Mouse (Mus musculus) CH12.LX (cell line): Measurements from ENCODE around the gene Rims3. TPM values are rescaled to one million over a fixed set of nuclear protein-coding genes. Genes with fewer than 3 reads are reported as not detected.
A peak's percentile ranks its signal among the peaks of the same experiment; 100 is the strongest.

ENCODE experiments used
- DNase-seq: peaks from one replicate; pipeline ENCODE4 v3.0.0-alpha.2; 2013; ENCODE audit errors: extremely low read depth
- H3K27ac ChIP-seq: 2 replicates; pipeline ENCODE4 v1.5.1; 2012; ENCODE audit warnings: low read depth, mild to moderate bottlenecking, control low read depth, moderate library complexity; ENCODE audit not compliant: insufficient read depth
- H3K27me3 ChIP-seq: replicated peaks from 2 replicates; pipeline ENCODE3; 2012; ENCODE audit warnings: inconsistent platforms
- H3K36me3 ChIP-seq, 2 experiments: replicated peaks in 1 of 2; 2 replicates each; pipeline versions ENCODE3 to v1.6.1; 2012; ENCODE audit warnings: inconsistent platforms in 1 of 2, low read length in 1 of 2, mild to moderate bottlenecking in 1 of 2, mixed read lengths in 1 of 2, moderate library complexity in 1 of 2; ENCODE audit not compliant: control insufficient read depth in 1 of 2, insufficient read depth in 1 of 2
- H3K4me1 ChIP-seq, 2 experiments: 2 replicates each; pipeline ENCODE4 v1.6.1; 2012; ENCODE audit warnings: inconsistent platforms in 1 of 2, moderate library complexity in 1 of 2; ENCODE audit not compliant: insufficient read depth in 2 of 2, control insufficient read depth in 1 of 2
- H3K4me2 ChIP-seq: 2 replicates; pipeline ENCODE4 v1.6.1; 2012; ENCODE audit warnings: low read depth, mild to moderate bottlenecking, control low read depth; ENCODE audit not compliant: poor library complexity, insufficient read depth, severe bottlenecking
- H3K4me3 ChIP-seq, 3 experiments: fragments of 150-350 bp in 1 of 3; sonication (generic) in 1 of 3; replicated peaks in 1 of 3; 2 replicates each; pipeline versions ENCODE3 to v1.5.1; 2011 to 2012; ENCODE audit warnings: low read depth in 2 of 3, low read length in 2 of 3, mild to moderate bottlenecking in 2 of 3, moderate library complexity in 2 of 3, control low read depth in 1 of 3, improper control_type of control experiment in 1 of 3, inconsistent platforms in 1 of 3, mixed read lengths in 1 of 3; ENCODE audit not compliant: poor library complexity in 1 of 3
- H3K79me2 ChIP-seq: replicated peaks from 2 replicates; pipeline ENCODE4 v1.6.1; 2012; ENCODE audit warnings: mild to moderate bottlenecking, moderate library complexity; ENCODE audit not compliant: control insufficient read depth, poor library complexity, insufficient read depth, severe bottlenecking; ENCODE audit errors: extremely low read depth
- H3K9ac ChIP-seq: 2 replicates; pipeline ENCODE4 v1.6.1; 2012; ENCODE audit warnings: low read depth, mild to moderate bottlenecking, control low read depth, moderate library complexity; ENCODE audit not compliant: insufficient read depth
- H3K9me3 ChIP-seq: replicated peaks from 2 replicates; pipeline ENCODE3; 2012; ENCODE audit warnings: low read length, inconsistent platforms, mixed read lengths
- BHLHE40 ChIP-seq: IDR thresholded peaks from 2 replicates; pipeline ENCODE4 v1.6.1; 2011; ENCODE audit warnings: mild to moderate bottlenecking, low read depth, low read length, improper control_type of control experiment
- CTCF ChIP-seq, 2 experiments: IDR thresholded peaks in 1 of 2; conservative IDR thresholded peaks in 1 of 2; 2 replicates each; pipeline ENCODE4 v1.5.1; 2011 to 2012; ENCODE audit warnings: low read depth in 2 of 2, low read length in 2 of 2, improper control_type of control experiment in 1 of 2, inconsistent platforms in 1 of 2, mild to moderate bottlenecking in 1 of 2, moderate library complexity in 1 of 2
- E2F4 ChIP-seq: IDR thresholded peaks from 2 replicates; pipeline ENCODE4 v1.6.1; 2011; ENCODE audit warnings: low read depth, low read length, improper control_type of control experiment; ENCODE audit not compliant: insufficient replicate concordance
- EP300 ChIP-seq: IDR thresholded peaks from 2 replicates; pipeline ENCODE4 v1.6.1; 2011; ENCODE audit warnings: low read length, improper control_type of control experiment
- JUN ChIP-seq: IDR thresholded peaks from 2 replicates; pipeline ENCODE4 v1.6.1; 2011; ENCODE audit warnings: low read depth, mild to moderate bottlenecking, low read length, improper control_type of control experiment, moderate library complexity; ENCODE audit not compliant: insufficient read depth
- JUND ChIP-seq: conservative IDR thresholded peaks from 2 replicates; pipeline ENCODE4 v1.6.1; 2011; ENCODE audit warnings: low read depth, low read length, improper control_type of control experiment
- KAT2A ChIP-seq: IDR thresholded peaks from 2 replicates; pipeline ENCODE4 v1.6.1; 2012; ENCODE audit warnings: low read length, improper control_type of control experiment, inconsistent platforms; ENCODE audit not compliant: insufficient replicate concordance
- MAFK ChIP-seq: IDR thresholded peaks from 2 replicates; pipeline ENCODE4 v1.6.1; 2011; ENCODE audit warnings: low read length, improper control_type of control experiment; ENCODE audit not compliant: insufficient replicate concordance
- MAX ChIP-seq: IDR thresholded peaks from 2 replicates; pipeline ENCODE4 v1.6.1; 2011; ENCODE audit warnings: low read length, improper control_type of control experiment
- MEF2A ChIP-seq: IDR thresholded peaks from 2 replicates; pipeline ENCODE4 v1.6.1; 2014; ENCODE audit warnings: low read depth, mild to moderate bottlenecking, inconsistent platforms, low read length, improper control_type of control experiment, borderline replicate concordance
- NELFE ChIP-seq: IDR thresholded peaks from 2 replicates; pipeline ENCODE4 v1.6.1; 2011; ENCODE audit warnings: low read depth, low read length, improper control_type of control experiment
- NRF1 ChIP-seq: IDR thresholded peaks from 2 replicates; pipeline ENCODE4 v1.6.1; 2014; ENCODE audit warnings: low read depth, mild to moderate bottlenecking, inconsistent platforms, low read length, improper control_type of control experiment, moderate library complexity
- POLR2A ChIP-seq: IDR thresholded peaks from 2 replicates; pipeline ENCODE4 v1.6.1; 2011; ENCODE audit warnings: low read depth, mild to moderate bottlenecking, improper control_type of control experiment, low read length
- SIN3A ChIP-seq: IDR thresholded peaks from 2 replicates; pipeline ENCODE4 v1.6.1; 2012; ENCODE audit warnings: low read length, improper control_type of control experiment, inconsistent platforms
- SMC3 ChIP-seq: IDR thresholded peaks from 2 replicates; pipeline ENCODE4 v1.6.1; 2011; ENCODE audit warnings: low read depth, low read length, improper control_type of control experiment
- TBP ChIP-seq: conservative IDR thresholded peaks from 2 replicates; pipeline ENCODE4 v1.6.1; 2011; ENCODE audit warnings: low read depth, low read length, improper control_type of control experiment
- UBTF ChIP-seq: IDR thresholded peaks from 2 replicates; pipeline ENCODE4 v1.6.1; 2012; ENCODE audit warnings: low read depth, mild to moderate bottlenecking, inconsistent platforms, low read length, improper control_type of control experiment, moderate library complexity
- USF1 ChIP-seq: IDR thresholded peaks from 2 replicates; pipeline ENCODE4 v1.6.1; 2014; ENCODE audit warnings: low read depth, mild to moderate bottlenecking, inconsistent platforms, low read length, improper control_type of control experiment
- ZNF384 ChIP-seq: IDR thresholded peaks from 2 replicates; pipeline ENCODE4 v1.6.1; 2012; ENCODE audit warnings: low read depth, low read length, improper control_type of control experiment, inconsistent platforms
- dilution Hi-C: fragments of 300-500 bp; cut with MboI; formaldehyde crosslinking; loops from 2 replicates; pipeline ENCODE4 v1.14.3; 2020; ENCODE audit warnings: low sequenced_read_pairs; ENCODE audit not compliant: extremely low pct_unique_long_range_greater_than_20kb, extremely low pct_ligation_motif_present
- in situ Hi-C: fragments of 300-500 bp; cut with MboI; formaldehyde crosslinking; loops from 3 replicates; pipeline ENCODE4 v1.14.3; 2019; ENCODE audit warnings: low sequenced_read_pairs, low pct_ligation_motif_present, low pct_unique_long_range_greater_than_20kb, mixed read lengths
- polyA plus RNA-seq: library from polyadenylated mRNA; unstranded; fragments of >175 nt; gene quantifications from 2 replicates; pipeline ENCODE4 v1.2.1, GENCODE M21; 2012; ENCODE audit warnings: low read depth; ENCODE audit not compliant: insufficient read length
- total RNA-seq, 2 experiments: library from RNA; depleted of rRNA; stranded (reverse); fragments of 300-350 nt in 1 of 2; fragments of >200 nt in 1 of 2; gene quantifications; 2 replicates each; pipeline ENCODE4 v1.2.3; 2012 to 2014

The Rims3 gene
- total and polyA plus RNA-seq, 3 experiments = 0.05 to 0.17 (median 0.13) TPM

GRCm38 (mm10) chr4:120928686-120929085 is 74.1 kb downstream of the Rims3 start:
- H3K4me2 ChIP-seq = no peak overlapping the region

GRCm38 (mm10) chr4:120930736-120931135 is 76.1 kb downstream of the Rims3 start:
- in situ Hi-C loops = no loop called here
- TF ChIP-seq CTCF (conservative IDR thresholded peaks at IDR 0.05 in 1 of 2, IDR thresholded peaks at IDR 0.05 in 1 of 2; ENCODE audit: low read depth in 2 of 2, low read length in 2 of 2) = no peak
- TF ChIP-seq MAFK = no peak
- no peak for TF ChIP-seq NELFE
- no peak for TF ChIP-seq POLR2A
- TF ChIP-seq JUN = no peak
- no peak for TF ChIP-seq NRF1
- TF ChIP-seq SIN3A = no peak
- no peak for TF ChIP-seq USF1
- TF ChIP-seq UBTF = no peak
- TF ChIP-seq KAT2A = no peak
- no peak for TF ChIP-seq MAX
- TF ChIP-seq JUND = no peak

More at GRCm38 (mm10) chr4:120928686-120929085, 74.1 kb downstream of the Rims3 start:
- in situ Hi-C loops (no loop called here), dilution Hi-C loops (no loop called here)
- H3K9me3 ChIP-seq = peaks cover 11% of the 10 kb centered on the region
- H3K36me3 ChIP-seq = peaks cover 0 to 7% of the 10 kb centered on the region in 2 experiments
- no peak overlapping the region for H3K9ac ChIP-seq
- H3K4me3 ChIP-seq = no peak overlapping the region
- H3K27ac ChIP-seq = no peak overlapping the region
- peak; percentile 25; the same call in 1 of the 2 replicates for TF ChIP-seq SMC3
- no peak for TF ChIP-seq ZNF384
- TF ChIP-seq CTCF (conservative IDR thresholded peaks at IDR 0.05 in 1 of 2, IDR thresholded peaks at IDR 0.05 in 1 of 2; ENCODE audit: low read depth in 2 of 2, low read length in 2 of 2) = peak in 1 of 2 experiments; percentile 45; a peak in 2 of 4 replicates
- H3K79me2 ChIP-seq = no peaks in the 10 kb centered on the region; the same call in 1 of the 2 replicates
- no peak for DNase-seq
- peaks cover 0 to 3% of the 10 kb centered on the region in 2 experiments; a peak in 1 of 4 replicates for H3K4me1 ChIP-seq
- no peaks in the 10 kb centered on the region for H3K27me3 ChIP-seq

GRCm38 (mm10) chr4:120935006-120935405 is 80.4 kb downstream of the Rims3 start:
- DNase-seq = no peak
- Histone ChIP-seq H3K4me3 (no peak overlapping the region), H3K4me1 (no peaks in the 10 kb centered on the region), H3K9me3 (peaks cover 7% of the 10 kb centered on the region), H3K9ac (no peak overlapping the region), H3K4me2 (no peak overlapping the region), H3K27ac (no peak overlapping the region), H3K36me3 (peaks cover 0 to 10% of the 10 kb centered on the region in 2 experiments), H3K79me2 (no peaks in the 10 kb centered on the region), H3K27me3 (no peaks in the 10 kb centered on the region)
- dilution Hi-C loops (no loop called here), in situ Hi-C loops (no loop called here)
- TF ChIP-seq MEF2A = no peak
- no peak for TF ChIP-seq SMC3
- TF ChIP-seq EP300 = no peak
- no peak for TF ChIP-seq TBP
- TF ChIP-seq MAX = no peak
- TF ChIP-seq NELFE = no peak
- TF ChIP-seq BHLHE40 = no peak
- no peak for TF ChIP-seq SIN3A
- no peak for TF ChIP-seq E2F4

More at GRCm38 (mm10) chr4:120930736-120931135, 76.1 kb downstream of the Rims3 start:
- Histone ChIP-seq H3K27ac (no peak overlapping the region), H3K4me1 (peaks cover 0 to under 1% of the 10 kb centered on the region in 2 experiments; a peak in 1 of 4 replicates), H3K4me3 (no peak overlapping the region), H3K36me3 (peaks cover 0 to 10% of the 10 kb centered on the region in 2 experiments), H3K4me2 (no peak overlapping the region), H3K27me3 (no peaks in the 10 kb centered on the region), H3K79me2 (no peaks in the 10 kb centered on the region), H3K9ac (no peak overlapping the region), H3K9me3 (peaks cover 11% of the 10 kb centered on the region)
- dilution Hi-C loops = no loop called here
- no peak for DNase-seq
